Mouse (Mus musculus): ENCODE results near the gene Slc20a1. TPM values are rescaled to one million over a fixed set of nuclear protein-coding genes. Genes with fewer than 3 reads are reported as not detected.
A peak's percentile ranks its signal among the peaks of the same experiment; 100 is the strongest.

The Slc20a1 gene
- total and polyA plus RNA-seq, 3 experiments = 10.1 to 15.9 (median 14.7) TPM

DNA sequence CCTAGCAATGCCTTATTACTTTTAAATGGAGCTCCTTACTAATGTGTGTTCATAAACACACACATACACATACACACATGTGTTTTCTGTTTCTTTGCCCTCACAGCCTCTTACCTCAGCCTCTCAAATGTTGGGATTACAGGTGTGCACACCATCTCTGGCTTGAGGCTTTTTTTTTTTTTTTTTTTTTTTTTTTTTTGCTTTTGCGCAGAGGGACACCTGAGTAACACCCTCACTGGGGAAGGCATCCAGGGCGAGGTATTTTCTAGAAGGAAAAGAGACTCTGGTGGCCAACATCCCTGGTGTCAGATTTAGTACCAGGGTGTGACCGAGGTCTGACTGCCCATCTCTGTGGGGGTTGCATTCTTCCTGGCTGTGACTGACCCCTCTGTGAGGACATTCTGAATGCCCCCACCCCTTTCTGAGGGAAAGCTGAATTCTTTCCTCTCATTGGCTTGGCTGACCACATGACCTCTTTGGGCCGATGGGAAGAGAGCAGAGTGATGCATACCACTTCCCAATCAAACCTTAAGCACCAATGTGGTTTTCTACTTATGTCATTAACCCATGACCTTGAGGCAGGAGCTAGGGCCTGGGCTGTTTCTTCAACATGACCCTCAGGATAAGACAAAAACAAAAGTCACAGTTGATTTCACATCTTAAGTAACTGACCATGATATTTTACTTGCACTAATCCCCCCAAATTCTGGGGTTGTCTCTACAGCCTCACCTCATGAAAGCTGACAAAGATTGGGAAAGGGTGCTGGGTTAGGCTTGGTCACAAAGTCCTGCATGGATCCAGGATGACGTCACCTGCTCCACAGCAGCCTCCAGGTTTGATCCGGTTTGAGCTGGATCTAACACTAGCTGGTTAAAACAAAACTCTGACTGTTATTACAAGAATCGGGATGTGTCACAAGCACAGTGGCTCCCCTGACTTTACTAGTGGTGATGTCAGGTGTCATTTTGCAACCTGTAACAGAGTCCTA lies 43.6 kb downstream of the Slc20a1 start:
- 79% methylated on average over 7 of the region's 7 CpGs for WGBS
- Histone ChIP-seq H3K27me3 (ENCODE audit: control insufficient read depth, insufficient read depth, low read length) (no peaks in the 10 kb centered on the region), H3K79me2 (replicated peaks; ENCODE audit: control insufficient read depth, insufficient read depth, low read length) (no peaks in the 10 kb centered on the region), H3K27ac (no peak overlapping the region), H3K4me3 (no peak overlapping the region), H3K4me1 (ENCODE audit: control insufficient read depth, insufficient read depth, low read length) (no peaks in the 10 kb centered on the region), H3K36me3 (ENCODE audit: control insufficient read depth, insufficient read depth, low read length) (no peaks in the 10 kb centered on the region), H3K9ac (ENCODE audit: low read depth, low read length) (no peak overlapping the region)
- TF ChIP-seq EP300 (IDR thresholded peaks at IDR 0.05; ENCODE audit: insufficient read depth, low read depth, low read length) (no peak), POLR2A (IDR thresholded peaks at IDR 0.05; ENCODE audit: insufficient read depth, low read depth, low read length) (no peak), CTCF (IDR thresholded peaks at IDR 0.05) (no peak)
- no peak for DNase-seq
- intact Hi-C loops (cut with DNase I) = no loop called here

DNA sequence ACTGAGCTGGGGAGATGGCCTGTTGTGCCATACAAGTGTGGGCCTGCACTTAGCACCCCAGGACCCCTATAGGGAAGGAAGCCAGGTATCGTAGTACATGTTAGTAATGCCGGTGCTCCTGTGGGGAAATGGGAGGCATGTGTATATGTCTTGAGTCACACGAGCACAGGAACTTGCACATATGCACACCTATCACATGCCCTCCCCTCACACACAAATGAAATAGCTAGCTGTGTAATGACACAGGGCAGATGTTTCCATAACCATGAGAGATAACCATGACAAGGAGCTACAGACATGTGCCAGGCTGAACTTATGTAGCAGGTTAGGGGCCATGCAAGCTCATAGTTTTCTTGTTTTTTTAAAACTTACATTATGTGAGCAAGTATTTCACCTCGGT lies 44.4 kb downstream of the Slc20a1 start:
- Histone ChIP-seq H3K27me3 (ENCODE audit: control insufficient read depth, insufficient read depth, low read length) (no peaks in the 10 kb centered on the region), H3K4me1 (ENCODE audit: control insufficient read depth, insufficient read depth, low read length) (no peaks in the 10 kb centered on the region), H3K36me3 (ENCODE audit: control insufficient read depth, insufficient read depth, low read length) (no peaks in the 10 kb centered on the region), H3K27ac (no peak overlapping the region), H3K9ac (ENCODE audit: low read depth, low read length) (no peak overlapping the region), H3K4me3 (no peak overlapping the region), H3K79me2 (replicated peaks; ENCODE audit: control insufficient read depth, insufficient read depth, low read length) (no peaks in the 10 kb centered on the region)
- intact Hi-C loops (cut with DNase I) = no loop called here
- DNase-seq = no peak
- WGBS = 89% methylated on average over 4 of the region's 4 CpGs
- TF ChIP-seq CTCF (IDR thresholded peaks at IDR 0.05) (no peak), POLR2A (IDR thresholded peaks at IDR 0.05; ENCODE audit: insufficient read depth, low read depth, low read length) (no peak), EP300 (IDR thresholded peaks at IDR 0.05; ENCODE audit: insufficient read depth, low read depth, low read length) (no peak)

DNA sequence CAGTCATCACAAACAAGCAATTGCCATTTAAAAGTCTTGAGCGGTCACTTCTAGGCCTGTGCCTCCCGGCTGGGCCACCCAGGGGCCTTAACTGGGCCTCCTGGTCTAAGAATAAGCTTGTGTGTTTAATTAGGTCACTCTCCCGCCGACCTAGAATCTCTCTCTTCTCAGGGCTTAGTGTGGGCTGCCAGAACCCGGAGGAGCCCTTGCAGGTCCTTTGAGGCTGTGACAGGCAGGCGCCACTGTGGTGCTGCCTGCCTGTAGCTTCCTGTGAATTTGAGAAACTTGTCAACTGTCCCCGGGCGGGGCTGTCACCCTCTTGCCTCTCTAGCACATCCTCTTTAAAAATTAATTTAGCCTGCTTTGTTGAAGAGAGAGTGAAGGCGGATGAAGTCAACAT lies 45.2 kb downstream of the Slc20a1 start:
- H3K4me1 ChIP-seq (ENCODE audit: control insufficient read depth, insufficient read depth, low read length) = no peaks in the 10 kb centered on the region
- intact Hi-C loops (cut with DNase I) = no loop called here
- H3K27ac ChIP-seq = no peak overlapping the region
- no peaks in the 10 kb centered on the region for H3K79me2 ChIP-seq (replicated peaks; ENCODE audit: control insufficient read depth, insufficient read depth, low read length)
- WGBS = 32% methylated on average over 9 of the region's 9 CpGs
- H3K9ac ChIP-seq (ENCODE audit: low read depth, low read length) = no peak overlapping the region
- no peaks in the 10 kb centered on the region for H3K36me3 ChIP-seq (ENCODE audit: control insufficient read depth, insufficient read depth, low read length)
- peak in 1 of 2 experiments; percentile 21 for DNase-seq
- H3K4me3 ChIP-seq = no peak overlapping the region
- H3K27me3 ChIP-seq (ENCODE audit: control insufficient read depth, insufficient read depth, low read length) = no peaks in the 10 kb centered on the region
- no peak for TF ChIP-seq POLR2A (IDR thresholded peaks at IDR 0.05; ENCODE audit: insufficient read depth, low read depth, low read length)

DNA sequence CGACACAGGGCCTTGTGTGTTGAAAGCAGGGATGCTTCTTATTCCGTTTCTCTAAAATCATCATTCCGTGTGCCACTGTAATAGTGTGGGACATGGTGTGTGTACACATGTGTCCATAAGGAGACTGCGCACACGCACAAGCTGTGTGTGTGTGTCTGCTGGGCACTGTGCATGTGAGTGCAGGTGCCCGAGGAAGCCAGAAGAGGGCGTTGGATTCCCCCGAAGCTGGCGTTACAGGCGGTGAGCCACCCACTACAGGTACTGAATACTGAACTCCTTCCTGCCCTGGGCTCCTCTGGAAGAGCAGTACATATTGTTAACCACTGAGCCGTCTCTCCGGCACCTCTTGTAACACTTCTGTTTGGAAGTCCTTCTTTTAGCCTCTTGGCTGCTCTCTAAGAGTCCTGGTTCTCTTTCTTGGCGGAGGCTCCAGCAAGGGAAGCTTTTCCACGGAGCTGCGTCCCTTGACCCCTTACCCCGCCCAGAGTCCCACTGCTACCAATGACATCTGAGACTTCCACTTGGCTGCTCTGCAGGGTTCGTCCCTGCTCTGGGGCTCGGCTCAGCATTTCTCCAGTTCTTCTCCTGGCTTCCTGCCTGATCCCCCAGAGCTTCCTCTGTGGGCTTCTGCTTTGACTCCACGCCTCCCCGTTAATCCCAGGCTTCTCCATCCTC lies 46.0 kb downstream of the Slc20a1 start:
- no peaks in the 10 kb centered on the region for H3K36me3 ChIP-seq (ENCODE audit: control insufficient read depth, insufficient read depth, low read length)
- H3K27ac ChIP-seq = no peak overlapping the region
- H3K79me2 ChIP-seq (replicated peaks; ENCODE audit: control insufficient read depth, insufficient read depth, low read length) = no peaks in the 10 kb centered on the region
- no peaks in the 10 kb centered on the region for H3K27me3 ChIP-seq (ENCODE audit: control insufficient read depth, insufficient read depth, low read length)
- WGBS = 63% methylated on average over 20 of the region's 20 CpGs
- H3K9ac ChIP-seq (ENCODE audit: low read depth, low read length) = no peak overlapping the region
- no peak overlapping the region for H3K4me3 ChIP-seq
- intact Hi-C loops (cut with DNase I) = no loop called here
- no peaks in the 10 kb centered on the region for H3K4me1 ChIP-seq (ENCODE audit: control insufficient read depth, insufficient read depth, low read length)
- TF ChIP-seq CTCF (IDR thresholded peaks at IDR 0.05) = no peak
- TF ChIP-seq POLR2A (IDR thresholded peaks at IDR 0.05; ENCODE audit: insufficient read depth, low read depth, low read length) = no peak
- TF ChIP-seq EP300 (IDR thresholded peaks at IDR 0.05; ENCODE audit: insufficient read depth, low read depth, low read length) = no peak
- peak in 1 of 2 experiments; percentile 27 for DNase-seq

DNA sequence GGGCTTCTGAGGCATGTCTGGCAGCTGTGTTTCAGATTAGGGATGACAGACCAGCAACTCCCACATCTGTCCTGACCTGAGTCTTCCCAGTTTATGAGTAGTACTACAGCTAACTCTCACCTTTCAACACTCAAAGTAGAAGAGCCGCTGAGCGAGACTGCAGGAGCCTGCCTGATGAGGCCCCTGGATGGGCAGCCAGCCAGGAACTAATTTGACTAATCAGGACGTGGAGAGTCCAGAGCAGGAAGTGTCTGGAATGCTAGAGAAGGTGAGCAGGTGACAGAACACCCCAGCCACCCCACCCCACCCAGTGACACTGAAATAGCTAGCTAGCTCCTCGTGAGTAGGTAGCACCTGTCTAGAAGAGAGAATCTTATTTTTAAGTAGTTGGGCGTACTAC lies 47.1 kb downstream of the Slc20a1 start:
- Histone ChIP-seq H3K27ac (no peak overlapping the region), H3K4me1 (ENCODE audit: control insufficient read depth, insufficient read depth, low read length) (no peaks in the 10 kb centered on the region)
- no peak for DNase-seq

DNA sequence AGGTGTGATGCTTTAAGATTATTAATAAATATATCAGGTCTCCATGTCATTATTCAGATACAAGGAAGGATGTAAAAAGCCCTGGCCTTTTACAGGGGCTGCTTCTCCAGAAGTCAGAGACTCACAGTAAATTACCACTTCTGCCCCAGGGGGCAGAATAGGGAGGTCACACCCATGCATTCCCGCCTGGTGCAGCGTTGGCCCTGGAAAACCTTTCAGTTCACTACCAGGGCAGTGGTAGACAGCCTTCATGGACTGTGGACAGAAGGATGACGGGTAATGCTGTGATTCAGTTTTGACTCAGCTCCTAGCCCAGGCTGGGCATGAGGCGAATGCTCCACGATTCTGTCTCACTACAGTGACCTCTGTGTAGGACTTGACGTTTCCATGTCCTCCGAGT lies 47.9 kb downstream of the Slc20a1 start:
- Histone ChIP-seq H3K4me3 (no peak overlapping the region), H3K4me1 (ENCODE audit: control insufficient read depth, insufficient read depth, low read length) (no peaks in the 10 kb centered on the region), H3K27ac (no peak overlapping the region), H3K36me3 (ENCODE audit: control insufficient read depth, insufficient read depth, low read length) (no peaks in the 10 kb centered on the region), H3K27me3 (ENCODE audit: control insufficient read depth, insufficient read depth, low read length) (no peaks in the 10 kb centered on the region), H3K9ac (ENCODE audit: low read depth, low read length) (no peak overlapping the region), H3K79me2 (replicated peaks; ENCODE audit: control insufficient read depth, insufficient read depth, low read length) (no peaks in the 10 kb centered on the region)
- intact Hi-C loops (cut with DNase I) = no loop called here
- no peak for DNase-seq
- 74% methylated on average over 7 of the region's 7 CpGs for WGBS
- TF ChIP-seq POLR2A (IDR thresholded peaks at IDR 0.05; ENCODE audit: insufficient read depth, low read depth, low read length) (no peak), EP300 (IDR thresholded peaks at IDR 0.05; ENCODE audit: insufficient read depth, low read depth, low read length) (no peak), CTCF (IDR thresholded peaks at IDR 0.05) (no peak)

More for the DNA sequence above, 47.1 kb downstream of the Slc20a1 start:
- Histone ChIP-seq H3K4me3 (no peak overlapping the region), H3K36me3 (ENCODE audit: control insufficient read depth, insufficient read depth, low read length) (no peaks in the 10 kb centered on the region), H3K79me2 (replicated peaks; ENCODE audit: control insufficient read depth, insufficient read depth, low read length) (no peaks in the 10 kb centered on the region), H3K9ac (ENCODE audit: low read depth, low read length) (no peak overlapping the region), H3K27me3 (ENCODE audit: control insufficient read depth, insufficient read depth, low read length) (no peaks in the 10 kb centered on the region)
- intact Hi-C loops (cut with DNase I) = no loop called here
- WGBS = 43% methylated on average over 5 of the region's 5 CpGs
- TF ChIP-seq EP300 (IDR thresholded peaks at IDR 0.05; ENCODE audit: insufficient read depth, low read depth, low read length) = no peak
- no peak for TF ChIP-seq POLR2A (IDR thresholded peaks at IDR 0.05; ENCODE audit: insufficient read depth, low read depth, low read length)
- no peak for TF ChIP-seq CTCF (IDR thresholded peaks at IDR 0.05)
